Mouse (Mus musculus): Measurements from ENCODE around the gene Atf7ip2.
"Not testable (repeated sequence)": the region's sequence is repeated elsewhere in the genome, so short reads cannot be mapped to it uniquely, and the experiment has no call there.

Gene Atf7ip2

DNA sequence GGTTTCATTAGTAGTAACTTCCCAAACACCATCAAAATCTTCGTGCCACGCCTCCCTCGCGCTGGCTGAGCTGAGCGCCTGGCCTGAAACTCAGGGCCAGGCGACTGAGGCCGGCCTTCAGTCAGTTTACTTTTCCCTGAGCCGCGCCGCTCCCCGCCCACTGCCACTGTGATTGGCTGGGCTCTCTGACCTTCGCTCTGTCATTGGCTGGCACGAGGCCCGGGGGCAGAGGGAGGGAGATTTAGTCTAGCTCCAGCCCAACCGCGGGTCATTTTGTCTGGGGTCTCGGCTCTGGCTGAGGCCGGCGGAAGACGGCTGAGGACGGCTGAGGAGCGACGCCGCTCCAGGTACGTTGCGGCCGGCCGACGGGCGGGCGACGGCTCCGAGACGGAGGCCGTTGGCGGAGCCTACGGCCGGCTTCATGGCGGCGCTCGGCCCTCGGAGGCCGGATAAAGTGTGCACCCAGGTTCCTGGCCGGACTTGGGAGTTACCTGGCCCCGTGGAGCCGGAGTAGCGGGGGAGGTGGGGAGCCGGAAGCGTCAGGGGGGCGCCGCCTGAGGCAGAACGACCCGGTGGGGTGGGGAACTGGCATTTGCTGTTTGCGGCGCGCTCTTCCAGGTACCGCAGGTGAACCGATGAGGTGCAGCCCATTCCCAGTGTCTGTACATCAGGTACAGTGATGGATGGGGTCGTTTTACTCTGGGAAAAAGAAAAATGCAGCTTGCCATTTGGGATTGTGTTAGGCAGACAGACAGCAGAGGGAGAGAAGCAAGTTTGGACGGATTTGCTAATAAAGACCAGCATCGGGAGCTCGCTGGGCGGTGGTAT lies at the start of gene Atf7ip2:
TSS of gene Atf7ip2 (plus strand) at position 34 of the 828 bp plus-strand sequence.
- peak; percentile 11 for DNase-seq (ENCODE audit: low read depth, low spot score)

DNA sequence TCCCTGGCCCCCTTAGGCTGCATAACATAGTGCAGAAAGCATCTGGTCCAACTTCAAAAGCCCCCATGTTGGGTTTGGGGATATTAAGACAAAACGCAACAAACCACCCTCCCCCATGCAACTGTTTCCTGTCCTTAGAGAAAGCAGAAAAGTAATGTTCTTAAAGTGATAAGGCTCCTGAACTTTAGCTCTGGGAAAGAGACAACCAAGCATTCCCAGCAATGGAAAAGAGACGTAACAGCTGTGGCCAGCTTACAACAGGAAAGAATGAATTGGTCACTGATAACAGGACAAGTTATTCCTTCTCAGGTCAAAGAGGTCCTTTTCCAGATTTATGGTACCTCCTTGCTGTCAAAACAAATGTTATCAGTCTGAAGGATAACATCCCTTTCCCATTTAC lies 49.3 kb upstream of the Atf7ip2 start:
- no peak for DNase-seq (ENCODE audit: low read depth, low spot score)

DNA sequence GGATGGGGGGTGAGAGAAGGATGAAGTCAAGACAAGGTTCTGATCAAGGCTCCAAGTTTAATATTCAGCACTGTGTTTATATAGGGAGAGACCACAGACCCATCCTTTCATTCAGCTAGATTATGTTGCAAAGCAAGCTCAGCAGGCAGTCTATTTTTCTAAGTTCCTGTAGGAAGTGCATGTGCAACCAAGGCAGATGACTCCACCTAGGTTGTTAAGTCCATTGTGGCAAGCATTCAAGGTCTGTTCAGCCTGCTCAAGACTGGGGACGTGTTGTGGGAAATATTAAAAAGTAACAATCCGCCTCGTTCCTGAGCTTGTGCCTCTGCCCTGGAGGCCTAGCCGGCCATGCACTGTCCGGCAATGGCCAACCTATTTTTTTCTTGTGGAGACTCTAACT lies 45.1 kb upstream of the Atf7ip2 start:
- no peak for DNase-seq (ENCODE audit: low read depth, low spot score)

DNA sequence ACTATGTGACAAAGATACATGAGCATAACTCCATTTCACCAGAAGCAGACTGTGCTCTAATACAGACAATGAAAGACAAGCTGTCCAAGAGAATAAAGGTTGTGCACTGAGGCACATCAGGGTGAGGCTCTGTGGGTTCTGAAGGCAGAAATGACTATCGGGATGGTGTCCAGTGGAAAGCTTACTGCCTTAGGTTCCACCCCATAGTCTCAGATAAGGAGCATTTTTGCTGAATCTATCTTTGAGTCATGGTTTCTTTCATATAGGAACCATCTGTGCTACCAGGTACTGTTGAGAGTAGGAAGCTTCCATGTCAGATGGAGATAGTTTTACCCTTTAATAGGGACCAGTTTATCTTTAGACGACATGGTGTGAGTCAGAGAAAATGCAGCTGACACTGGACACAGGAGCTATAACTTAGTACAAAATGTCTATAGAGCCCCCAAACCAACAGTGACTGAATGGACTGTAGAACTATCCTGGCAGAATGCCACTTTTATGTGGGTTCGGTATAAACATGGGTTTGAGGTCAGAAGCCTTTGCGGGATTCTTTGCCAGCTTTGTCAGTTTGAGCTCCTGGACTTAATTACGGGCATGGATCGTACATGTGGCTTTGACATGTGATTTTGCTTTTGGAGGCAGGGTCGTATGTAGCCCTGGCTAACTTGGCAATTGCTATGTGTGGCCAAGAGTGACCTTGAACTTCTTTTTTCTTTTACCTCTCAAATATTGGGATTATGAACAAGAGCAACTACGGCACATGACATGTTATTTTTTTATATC lies 23.2 kb upstream of the Atf7ip2 start:
- DNase-seq (ENCODE audit: low read depth, low spot score), result no peak

DNA sequence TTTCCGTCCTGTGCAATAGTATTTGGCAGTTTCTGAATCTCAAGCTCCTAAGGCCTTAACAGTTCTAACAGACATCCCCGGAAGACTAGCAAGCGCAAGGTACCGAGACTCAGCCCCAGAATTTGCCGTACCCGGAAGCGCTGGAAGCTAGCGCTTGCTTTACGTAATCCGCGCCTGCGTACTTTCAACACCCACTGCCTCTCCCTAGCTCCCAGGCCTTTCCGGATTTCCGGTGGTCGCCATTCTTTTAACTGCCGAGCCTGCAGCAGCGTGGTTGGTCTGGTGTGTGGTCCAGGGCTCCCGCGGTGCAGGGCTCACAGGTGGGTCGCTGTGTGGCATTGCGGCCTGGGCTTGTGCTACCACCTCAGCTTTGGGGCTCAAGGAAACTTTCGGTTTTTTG lies 22.5 kb upstream of the Atf7ip2 start, which contains the start of gene Rpl39l:
TSS of gene Rpl39l (plus strand) at position 222 of the 400 bp plus-strand sequence.
- no peak for DNase-seq (ENCODE audit: low read depth, low spot score)

DNA sequence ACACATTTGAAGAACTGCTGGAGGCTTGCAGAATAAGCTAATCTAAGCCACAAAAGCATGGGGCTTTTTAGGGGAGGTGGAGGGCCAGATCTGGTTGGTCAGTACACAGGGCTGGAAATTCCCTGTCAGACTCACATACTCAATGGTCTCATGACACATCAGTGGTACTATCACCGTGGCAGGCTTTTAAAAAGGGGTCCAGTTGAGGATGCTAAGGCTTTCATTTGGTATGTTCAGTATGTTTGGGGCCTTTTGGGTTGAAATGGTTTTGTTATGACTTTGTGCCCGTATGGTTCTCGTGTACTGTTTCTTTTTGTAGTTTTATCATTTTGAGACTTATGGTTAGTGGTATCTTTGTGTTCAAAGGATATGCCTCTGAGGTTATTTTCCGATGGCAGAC lies 21.2 kb upstream of the Atf7ip2 start:
- no peak for DNase-seq (ENCODE audit: low read depth, low spot score)

DNA sequence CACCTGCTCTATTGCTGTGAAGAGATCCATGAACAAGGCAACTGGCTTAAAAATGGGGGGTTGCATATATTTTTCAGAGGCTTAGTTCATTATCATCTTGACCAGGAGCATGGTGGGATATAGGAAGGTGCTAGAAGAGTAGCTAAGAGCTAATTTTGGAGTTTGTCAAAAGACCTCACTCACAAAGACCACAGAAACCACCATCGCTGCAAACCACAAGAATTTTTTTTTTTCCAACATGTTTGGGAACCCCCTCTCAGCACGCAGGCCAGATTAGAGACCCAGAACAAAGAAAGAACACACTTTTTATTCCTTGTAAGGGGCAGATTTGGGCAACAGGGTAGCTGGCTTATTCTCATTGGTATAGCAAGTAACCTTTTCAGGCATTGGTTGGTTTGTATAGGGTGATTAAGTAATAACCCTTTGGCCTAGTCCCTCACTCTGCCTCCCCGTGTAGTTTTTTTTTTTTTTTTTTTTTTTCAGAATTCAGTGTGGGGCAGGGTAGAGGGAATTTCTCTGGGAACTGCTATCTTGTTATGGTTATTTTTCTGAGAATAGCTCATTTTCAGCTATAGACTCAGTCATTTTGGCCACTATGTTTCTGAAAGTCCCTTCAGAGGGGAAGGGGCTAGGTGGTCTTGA lies 20.2 kb upstream of the Atf7ip2 start:
- DNase-seq (ENCODE audit: low read depth, low spot score), result no peak

DNA sequence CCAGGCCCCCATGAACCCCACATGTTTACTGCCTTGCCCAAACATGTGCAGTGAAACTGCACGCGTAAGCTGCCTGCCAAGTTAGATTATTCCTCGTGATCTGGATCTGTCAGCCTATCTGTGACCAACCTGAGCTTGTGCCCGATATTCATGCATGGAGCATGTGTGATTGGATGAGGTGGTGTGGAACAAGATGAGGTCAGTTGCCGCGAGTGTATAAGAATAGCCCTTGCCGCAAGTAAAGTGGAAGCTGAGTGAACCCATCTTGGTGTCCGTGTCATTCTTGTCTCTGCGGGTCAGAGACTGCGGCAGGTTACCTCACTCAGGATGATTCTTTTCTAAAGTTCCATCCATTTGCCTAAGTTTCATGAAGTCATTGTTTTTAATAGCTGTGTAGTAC lies 5.1 kb upstream of the Atf7ip2 start:
- DNase-seq (ENCODE audit: low read depth, low spot score), result not testable (repeated sequence)

DNA sequence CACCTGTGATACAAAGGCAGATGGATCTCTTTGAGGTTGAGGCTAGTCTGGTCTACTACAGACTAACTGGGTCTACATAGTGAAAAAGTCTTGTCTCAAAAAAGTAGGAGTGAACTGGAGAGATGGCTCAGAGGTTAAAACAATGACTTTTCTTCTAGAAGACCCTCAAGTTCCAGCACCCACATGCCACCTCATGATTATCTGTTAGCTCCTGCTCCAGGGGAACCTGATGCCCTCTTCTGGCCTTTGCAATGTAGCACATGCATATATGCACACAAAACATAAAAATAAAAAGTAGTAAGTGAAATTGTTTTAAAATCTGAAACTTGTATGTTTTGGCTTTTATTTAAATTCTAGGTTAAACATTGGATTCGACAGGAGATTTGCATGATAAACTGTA lies 16.3 kb downstream of the Atf7ip2 start:
- no peak for DNase-seq (ENCODE audit: low read depth, low spot score)

DNA sequence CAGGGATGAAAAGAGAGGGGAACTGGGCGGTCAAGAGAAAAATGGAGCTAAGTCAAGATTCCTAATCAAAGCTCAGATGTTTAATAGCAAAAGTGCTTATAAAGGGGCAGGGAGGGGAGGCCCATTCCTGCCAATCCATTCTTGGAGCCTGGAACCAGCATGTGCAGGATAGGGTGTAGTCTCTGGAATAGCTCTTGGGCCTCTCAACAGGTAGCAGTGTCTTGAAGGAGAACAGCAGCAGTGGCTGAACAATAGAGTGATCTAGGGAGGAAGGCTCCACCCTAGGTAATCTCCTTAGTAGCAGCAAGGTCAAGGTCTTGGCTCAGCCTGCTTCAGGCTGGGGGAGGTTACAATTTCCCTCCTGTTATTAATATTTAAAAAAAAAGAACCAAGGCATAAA lies 23.9 kb downstream of the Atf7ip2 start:
- not testable (repeated sequence) for DNase-seq (ENCODE audit: low read depth, low spot score)

DNA sequence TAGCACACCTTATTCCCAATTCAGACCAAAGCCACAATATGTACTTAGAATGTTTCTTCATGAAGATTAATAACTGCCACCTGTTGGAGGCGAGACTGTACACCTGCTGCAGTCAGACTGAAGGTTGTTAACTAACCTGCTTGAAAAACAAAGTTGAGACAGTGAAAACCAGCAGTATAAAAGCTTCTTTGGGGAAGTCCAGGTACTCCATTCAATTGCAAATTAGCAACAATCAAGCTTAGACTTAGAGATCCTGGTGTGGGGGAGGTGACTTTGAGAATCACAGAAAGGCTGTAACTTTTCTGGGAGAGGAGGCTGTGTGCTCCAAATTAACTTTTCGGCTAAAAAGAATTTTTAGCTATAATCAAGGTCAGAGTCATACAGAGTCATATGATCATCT lies 24.5 kb downstream of the Atf7ip2 start:
- not testable (repeated sequence) for DNase-seq (ENCODE audit: low read depth, low spot score)

DNA sequence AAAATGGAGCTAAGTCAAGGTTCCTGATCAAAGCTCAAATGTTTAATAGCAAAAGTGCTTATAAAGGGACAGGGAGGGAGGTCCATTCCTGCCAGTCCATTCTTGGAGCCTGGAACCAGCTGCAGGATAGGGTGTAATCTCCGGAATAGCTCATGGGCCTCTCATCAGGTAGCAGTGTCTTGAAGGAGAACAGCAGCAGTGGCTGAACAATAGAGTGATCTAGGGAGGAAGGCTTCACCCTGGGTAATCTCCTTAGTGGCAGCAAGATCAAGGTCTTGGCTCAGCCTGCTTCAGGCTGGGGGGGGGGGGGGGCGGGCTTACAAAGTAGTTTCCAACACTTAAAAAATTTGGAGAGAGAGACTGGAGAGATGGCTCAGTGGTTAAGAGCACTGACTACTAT lies 34.8 kb downstream of the Atf7ip2 start:
- no peak for DNase-seq (ENCODE audit: low read depth, low spot score)

DNA sequence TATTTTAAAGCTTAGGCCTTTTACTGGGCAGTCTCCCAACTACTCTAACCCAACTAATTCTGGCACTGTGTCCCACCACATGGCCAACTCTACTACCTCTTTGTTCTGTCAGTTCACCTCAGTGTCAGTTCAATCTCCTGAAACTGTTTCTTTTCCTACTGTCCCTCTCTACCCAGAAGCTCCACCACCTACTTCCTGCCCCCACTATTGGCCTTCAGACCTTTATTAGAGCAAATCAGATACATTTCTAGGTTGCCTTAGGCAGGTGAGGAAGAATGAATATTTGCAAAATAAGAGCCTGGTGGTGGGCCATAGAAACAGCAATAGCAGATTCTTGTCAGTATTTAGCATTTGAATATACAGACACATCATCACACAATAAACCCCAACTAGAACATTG lies 44.1 kb downstream of the Atf7ip2 start:
- DNase-seq (ENCODE audit: low read depth, low spot score), result no peak

DNA sequence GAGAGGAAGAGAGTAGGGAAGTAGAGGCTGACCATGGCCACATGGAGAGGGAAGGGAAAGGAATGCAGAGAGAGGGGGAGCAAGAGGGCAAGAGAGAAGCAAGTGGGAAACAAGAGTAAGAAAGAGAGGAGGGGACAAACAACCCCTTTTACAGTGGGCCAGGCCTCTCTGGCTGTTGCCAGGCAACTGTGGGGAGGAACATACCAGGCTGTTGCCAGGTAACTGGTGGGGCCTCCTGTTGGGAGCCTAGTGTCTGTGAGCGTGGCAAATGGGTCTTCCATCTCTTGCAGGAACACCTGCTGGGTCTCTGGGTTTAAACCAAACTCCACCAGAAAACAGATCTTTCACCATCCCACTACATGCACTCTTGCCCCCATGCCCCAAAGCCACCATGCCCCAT lies 61.5 kb downstream of the Atf7ip2 start:
- no peak for DNase-seq (ENCODE audit: low read depth, low spot score)

DNA sequence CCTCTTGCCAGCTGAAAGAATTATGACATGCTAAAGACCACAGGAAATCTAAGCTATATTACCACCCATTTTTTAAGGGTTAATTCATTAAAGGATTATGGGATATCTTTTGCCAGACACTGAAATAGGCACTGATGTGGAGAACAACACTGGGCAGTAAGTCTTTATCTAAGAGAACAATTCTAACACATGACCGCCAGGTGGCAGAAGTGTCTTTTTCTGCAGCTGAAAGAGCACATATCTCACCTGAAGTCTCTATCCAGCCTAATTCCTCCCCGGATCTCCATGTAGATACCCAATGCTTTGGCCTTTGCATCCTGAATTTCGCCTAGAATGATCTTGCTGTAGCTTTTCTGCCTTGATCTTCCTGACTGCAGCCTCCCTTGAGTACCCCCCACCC lies 79.7 kb downstream of the Atf7ip2 start:
- peak; percentile 34 for DNase-seq (ENCODE audit: low read depth, low spot score)

DNA sequence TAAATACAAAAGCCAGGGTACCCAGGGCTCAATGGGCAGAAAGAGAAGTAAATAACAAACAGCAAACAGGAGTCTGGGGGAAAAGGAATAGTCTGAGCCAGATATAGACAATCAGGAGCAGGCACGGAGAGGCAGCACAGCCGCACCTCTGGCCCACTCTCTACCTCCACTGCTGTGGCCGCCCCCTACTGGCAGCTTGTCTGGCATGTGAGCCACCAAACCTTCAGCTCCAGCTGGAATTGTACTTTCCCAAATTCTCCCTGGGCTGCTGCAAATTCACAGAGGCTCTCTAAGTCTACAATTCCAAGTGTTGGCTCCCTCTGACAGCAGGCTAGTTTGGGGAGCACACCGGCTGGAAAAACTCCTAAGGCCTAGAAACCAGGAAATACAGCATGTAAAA lies 82.0 kb downstream of the Atf7ip2 start:
- no peak for DNase-seq (ENCODE audit: low read depth, low spot score)

DNA sequence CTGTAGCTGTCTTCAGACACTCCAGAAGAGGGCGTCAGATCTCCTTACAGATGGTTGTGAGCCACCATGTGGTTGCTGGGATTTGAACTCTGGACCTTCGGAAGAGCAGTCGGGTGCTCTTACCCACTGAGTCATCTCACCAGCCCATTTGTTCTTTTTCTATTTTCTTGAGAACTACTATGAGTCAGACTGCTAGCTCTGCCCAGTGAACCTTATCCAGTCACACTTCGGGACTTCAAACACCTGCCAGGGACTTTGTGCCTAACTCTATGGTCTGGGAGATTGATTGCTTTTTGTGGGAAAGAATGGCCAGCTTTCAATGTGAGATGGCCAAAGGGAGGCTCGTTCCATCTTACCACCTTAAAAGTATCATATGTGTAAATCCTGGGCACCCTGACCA lies 84.3 kb downstream of the Atf7ip2 start:
- DNase-seq (ENCODE audit: low read depth, low spot score), result not testable (repeated sequence)

DNA sequence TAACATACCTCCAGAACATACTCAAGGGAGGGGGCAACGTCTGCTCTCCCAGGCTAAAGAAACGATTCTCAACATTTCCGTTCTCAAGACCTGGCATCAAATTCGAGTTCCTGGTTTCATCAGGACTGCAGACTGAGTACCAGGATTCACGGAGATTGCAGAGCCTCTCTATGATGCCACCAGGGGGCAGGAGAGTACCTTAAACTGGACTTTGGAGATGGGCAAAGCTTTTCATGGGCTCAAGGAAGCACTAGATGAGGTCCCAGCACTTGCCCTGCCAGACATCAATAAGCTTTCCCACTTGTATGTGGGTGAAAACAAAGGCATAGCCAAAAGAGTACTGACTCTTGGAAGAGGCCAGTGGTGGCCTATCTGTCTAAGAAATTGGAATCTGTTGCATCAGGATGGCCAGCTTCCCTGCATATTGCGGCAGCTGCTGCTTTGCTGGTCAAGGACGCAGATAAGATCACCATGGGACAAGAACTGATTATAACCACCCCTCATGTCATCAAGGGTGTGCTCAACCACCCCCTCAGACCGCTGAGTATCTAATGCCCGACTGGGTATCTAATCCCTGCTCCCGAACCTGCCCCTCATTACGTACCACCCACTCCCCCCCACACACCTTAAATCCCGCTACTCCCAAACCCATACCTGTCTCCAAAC lies 87.9 kb downstream of the Atf7ip2 start:
- peak; percentile 12 for DNase-seq (ENCODE audit: low read depth, low spot score)

DNA sequence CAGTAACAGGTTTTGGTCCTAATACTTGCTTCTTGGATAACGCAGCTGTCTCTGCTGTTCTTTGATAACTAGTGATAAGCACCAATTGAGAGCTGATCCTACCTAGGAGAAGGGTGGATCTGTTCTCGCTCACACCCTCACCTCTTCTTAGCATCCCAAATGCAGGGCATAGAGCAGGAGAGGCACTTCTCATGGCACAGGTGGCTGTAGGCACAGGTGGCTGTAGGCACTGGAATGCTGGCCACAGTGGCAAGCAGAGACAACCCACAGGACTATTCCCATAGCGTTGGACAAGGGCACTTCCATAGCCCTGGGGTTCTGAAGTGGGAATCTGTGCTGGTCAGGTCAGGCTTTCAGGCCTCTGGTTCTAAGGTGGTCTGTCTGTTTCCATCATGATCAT lies 89.4 kb downstream of the Atf7ip2 start:
- DNase-seq (ENCODE audit: low read depth, low spot score), result no peak

DNA sequence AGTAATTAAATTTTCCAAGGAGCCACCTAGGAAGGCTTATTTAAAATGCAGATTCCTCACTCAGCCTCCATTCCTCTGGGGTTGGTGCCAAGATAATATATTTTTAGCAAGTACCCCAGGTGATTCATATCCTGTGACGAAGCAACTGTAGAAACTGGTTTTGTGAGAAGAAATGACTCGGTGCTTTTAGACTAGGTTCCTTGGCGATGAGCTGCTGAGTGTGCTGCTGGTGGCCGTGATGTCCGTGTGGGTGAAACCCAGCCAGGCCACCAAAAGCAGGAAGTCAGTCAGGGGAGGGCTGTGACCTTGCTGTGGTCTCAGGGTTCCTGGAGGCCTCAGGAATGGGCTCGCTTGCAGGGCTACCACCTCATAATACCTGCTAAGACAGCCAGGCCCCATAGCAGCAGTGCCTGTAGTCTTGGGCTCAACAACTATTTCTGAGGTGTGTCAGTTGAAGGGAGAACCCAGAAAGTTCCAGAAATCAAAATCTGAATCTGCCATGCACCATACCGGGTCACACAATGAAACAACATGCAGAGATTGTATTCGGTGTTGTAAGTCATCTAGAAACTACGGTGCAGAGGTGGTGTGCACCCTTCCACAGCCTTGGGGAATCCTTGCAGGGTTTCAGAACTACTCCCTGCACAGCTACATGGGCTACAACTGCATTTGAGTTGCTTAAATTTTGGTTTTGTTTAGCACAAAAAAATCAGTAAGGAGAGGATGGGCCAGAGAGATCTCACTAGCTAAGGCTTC lies 94.2 kb downstream of the Atf7ip2 start:
- DNase-seq (ENCODE audit: low read depth, low spot score), result no peak

DNA sequence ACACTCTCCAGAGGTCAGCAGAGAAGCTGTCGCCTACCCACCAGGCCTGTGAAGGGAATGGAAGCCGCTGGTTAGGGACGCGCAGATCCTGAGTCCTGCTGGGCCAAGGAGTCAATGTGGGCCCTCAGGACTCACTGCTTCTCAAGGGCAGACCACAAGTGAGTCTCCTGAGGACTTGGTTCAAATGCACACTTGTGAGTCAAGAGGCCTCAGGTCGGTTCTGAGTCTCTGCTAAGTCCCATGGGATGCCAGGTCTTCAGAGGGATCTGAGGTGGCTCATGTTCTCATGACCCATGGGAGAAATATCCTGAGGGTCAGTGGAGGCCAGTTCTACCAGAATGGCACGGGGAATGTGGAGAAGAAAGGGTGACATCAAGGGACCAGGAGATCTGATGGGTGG lies 95.6 kb downstream of the Atf7ip2 start:
- DNase-seq (ENCODE audit: low read depth, low spot score), result no peak
